Mouse (Mus musculus): ENCODE results near the gene Vmn1r22. TPM values are rescaled to one million over a fixed set of nuclear protein-coding genes. Genes with fewer than 3 reads are reported as not detected.
"Not testable (repeated sequence)": the region's sequence is repeated elsewhere in the genome, so short reads cannot be mapped to it uniquely, and the experiment has no call there.

Gene Vmn1r22
- polyA plus RNA-seq (2014; fragmentation: Nextera tagmentation; extraction: Ambion mirVana), result not detected in 2 replicates

- no peak for DNase-seq (ENCODE audit: low spot score)
- no peaks in the 10 kb centered on the region for H3K4me1 ChIP-seq (ENCODE audit: control insufficient read depth, insufficient read depth, low read length)
- 87% methylated on average over 1 of the region's 1 CpGs for WGBS
- H3K9me3 ChIP-seq (replicated peaks; ENCODE audit: control insufficient read depth, low read length), result no peaks in the 10 kb centered on the region
- no peak for ATAC-seq
- H3K9ac ChIP-seq (ENCODE audit: low read length), result no peak within 1 kb of the TSS
- H3K4me2 ChIP-seq (ENCODE audit: low read length), result no peak within 1 kb of the TSS
- H3K27ac ChIP-seq (ENCODE audit: low read depth, low read length), result no peak within 1 kb of the TSS
- no peaks in the 10 kb centered on the region for H3K36me3 ChIP-seq (ENCODE audit: control insufficient read depth, insufficient read depth, low read length)
- no peak within 1 kb of the TSS for H3K4me3 ChIP-seq (ENCODE audit: low read depth, low read length)
- H3K27me3 ChIP-seq (replicated peaks; ENCODE audit: control insufficient read depth, insufficient read depth, low read length), result no peaks in the 10 kb centered on the region
Measured at GRCm38 (mm10) chr6:57907928-57908327, at the start of gene Vmn1r22. TSS of gene Vmn1r22 (minus strand) at chr6:57908028.

GRCm38 (mm10) chr6:57926738-57927137 lies 18.9 kb upstream of the Vmn1r22 start, which contains the start of gene Vmn1r23:
TSS of gene Vmn1r23 (minus strand) at chr6:57926838.
- DNase-seq (ENCODE audit: low spot score), result no peak
- no peak for ATAC-seq
- Histone ChIP-seq H3K36me3 (ENCODE audit: control insufficient read depth, insufficient read depth, low read length) (no peaks in the 10 kb centered on the region), H3K4me2 (ENCODE audit: low read length) (no peak within 1 kb of the TSS), H3K4me3 (ENCODE audit: low read depth, low read length) (no peak within 1 kb of the TSS), H3K27me3 (replicated peaks; ENCODE audit: control insufficient read depth, insufficient read depth, low read length) (no peaks in the 10 kb centered on the region), H3K27ac (ENCODE audit: low read depth, low read length) (no peak within 1 kb of the TSS), H3K9ac (ENCODE audit: low read length) (no peak within 1 kb of the TSS), H3K4me1 (ENCODE audit: control insufficient read depth, insufficient read depth, low read length) (no peaks in the 10 kb centered on the region), H3K9me3 (replicated peaks; ENCODE audit: control insufficient read depth, low read length) (no peaks in the 10 kb centered on the region)
- WGBS, result 85% methylated on average over 1 of the region's 1 CpGs

- Histone ChIP-seq H3K27ac (ENCODE audit: low read depth, low read length) (no peak overlapping the region), H3K4me2 (ENCODE audit: low read length) (peak overlapping the region; percentile 26; the same call in 1 of the 2 replicates), H3K9me3 (replicated peaks; ENCODE audit: control insufficient read depth, low read length) (no peaks in the 10 kb centered on the region), H3K9ac (ENCODE audit: low read length) (no peak overlapping the region), H3K36me3 (ENCODE audit: control insufficient read depth, insufficient read depth, low read length) (no peaks in the 10 kb centered on the region), H3K27me3 (replicated peaks; ENCODE audit: control insufficient read depth, insufficient read depth, low read length) (no peaks in the 10 kb centered on the region), H3K4me1 (ENCODE audit: control insufficient read depth, insufficient read depth, low read length) (no peaks in the 10 kb centered on the region), H3K4me3 (ENCODE audit: low read depth, low read length) (no peak overlapping the region)
- DNase-seq (ENCODE audit: low spot score) (peak; percentile 85), ATAC-seq (peak; percentile 97)
- WGBS, result 55% methylated on average over 6 of the region's 6 CpGs
Measured at GRCm38 (mm10) chr6:57859043-57860042, 48.5 kb downstream of the Vmn1r22 start.

GRCm38 (mm10) chr6:57851177-57851576 lies 56.7 kb downstream of the Vmn1r22 start:
- H3K4me3 ChIP-seq (ENCODE audit: low read depth, low read length); H3K4me2 ChIP-seq (ENCODE audit: low read length); H3K4me1 ChIP-seq (ENCODE audit: control insufficient read depth, insufficient read depth, low read length); H3K9ac ChIP-seq (ENCODE audit: low read length); H3K9me3 ChIP-seq (replicated peaks; ENCODE audit: control insufficient read depth, low read length); ATAC-seq; H3K36me3 ChIP-seq (ENCODE audit: control insufficient read depth, insufficient read depth, low read length); H3K27ac ChIP-seq (ENCODE audit: low read depth, low read length); H3K27me3 ChIP-seq (replicated peaks; ENCODE audit: control insufficient read depth, insufficient read depth, low read length); DNase-seq (ENCODE audit: low spot score): not testable (repeated sequence)
- 89% methylated on average over 5 of the region's 5 CpGs for WGBS

GRCm38 (mm10) chr6:57850286-57850685 lies 57.5 kb downstream of the Vmn1r22 start, which contains the start of gene Vmn1r21:
TSS of gene Vmn1r21 (minus strand) at chr6:57850343.
- no peak within 1 kb of the TSS for H3K4me3 ChIP-seq (ENCODE audit: low read depth, low read length)
- H3K9me3 ChIP-seq (replicated peaks; ENCODE audit: control insufficient read depth, low read length), result no peaks in the 10 kb centered on the region
- no peak within 1 kb of the TSS for H3K27ac ChIP-seq (ENCODE audit: low read depth, low read length)
- no peaks in the 10 kb centered on the region for H3K4me1 ChIP-seq (ENCODE audit: control insufficient read depth, insufficient read depth, low read length)
- no peaks in the 10 kb centered on the region for H3K27me3 ChIP-seq (replicated peaks; ENCODE audit: control insufficient read depth, insufficient read depth, low read length)
- H3K9ac ChIP-seq (ENCODE audit: low read length), result no peak within 1 kb of the TSS
- ATAC-seq (no peak), DNase-seq (ENCODE audit: low spot score) (no peak)
- WGBS, result 82% methylated on average over 1 of the region's 1 CpGs
- H3K36me3 ChIP-seq (ENCODE audit: control insufficient read depth, insufficient read depth, low read length), result no peaks in the 10 kb centered on the region
- no peak within 1 kb of the TSS for H3K4me2 ChIP-seq (ENCODE audit: low read length)

Other genes with a start within 250 kb of the Vmn1r22 start
- 11.3 and 12.2 TPM in 2 replicates for gene Pyurf, start 215.9 kb downstream of the Vmn1r22 start, polyA plus RNA-seq (2014; fragmentation: Nextera tagmentation; extraction: Ambion mirVana)
- gene Lancl2, start 205.5 kb downstream of the Vmn1r22 start, polyA plus RNA-seq (2014; fragmentation: Nextera tagmentation; extraction: Ambion mirVana), result 71.7 and 83.9 TPM in 2 replicates
- gene Vopp1, start 82.9 kb downstream of the Vmn1r22 start, polyA plus RNA-seq (2014; fragmentation: Nextera tagmentation; extraction: Ambion mirVana), result 81.3 and 88.9 TPM in 2 replicates
- not detected in 2 replicates for gene Vmn1r21, start 57.7 kb downstream of the Vmn1r22 start, polyA plus RNA-seq (2014; fragmentation: Nextera tagmentation; extraction: Ambion mirVana)
- gene Vmn1r23, start 18.8 kb upstream of the Vmn1r22 start, polyA plus RNA-seq (2014; fragmentation: Nextera tagmentation; extraction: Ambion mirVana), result not detected in 2 replicates
- gene Vmn1r24, start 53.5 kb upstream of the Vmn1r22 start, polyA plus RNA-seq (2014; fragmentation: Nextera tagmentation; extraction: Ambion mirVana), result not detected in 2 replicates
- not detected in 2 replicates for gene Vmn1r25, start 72.8 kb upstream of the Vmn1r22 start, polyA plus RNA-seq (2014; fragmentation: Nextera tagmentation; extraction: Ambion mirVana)
- not detected in 2 replicates for gene Vmn1r26, start 107.1 kb upstream of the Vmn1r22 start, polyA plus RNA-seq (2014; fragmentation: Nextera tagmentation; extraction: Ambion mirVana)

All from forebrain, embryonic 14.5 days (tissue).